Mouse (Mus musculus) gastrocnemius, adult 2 months (tissue): ENCODE results near the gene Golga1. TPM values are rescaled to one million over a fixed set of nuclear protein-coding genes. Genes with fewer than 3 reads are reported as not detected.

Experiments used
- DNase-seq: peaks from one replicate; pipeline ENCODE4 v3.0.0; 2022
- H3K27ac ChIP-seq: fragments of 200-600 bp; 2 replicates; pipeline ENCODE4 v1.8.1; 2022; ENCODE audit warnings: mild to moderate bottlenecking
- H3K4me3 ChIP-seq: fragments of 200-600 bp; 2 replicates; pipeline ENCODE4 v1.8.1; 2022; ENCODE audit warnings: mild to moderate bottlenecking, moderate library complexity
- CTCF ChIP-seq: fragments of 200-600 bp; IDR thresholded peaks from 2 replicates; pipeline ENCODE4 v1.8.1; 2022; ENCODE audit warnings: antibody characterized with exemption, mild to moderate bottlenecking, moderate library complexity
- intact Hi-C: fragments of 180-260 bp; cut with DNase I; formaldehyde crosslinking; loops from one replicate; pipeline ENCODE4 v1.15.1; 2025
- total RNA-seq, 2 experiments: library from RNA; stranded (reverse); gene quantifications; 2 replicates each; pipeline ENCODE4 v1.2.3; 2021

The Golga1 gene
- total RNA-seq, 2 experiments from 2014 or later = 12.9 to 13.9 TPM

DNA sequence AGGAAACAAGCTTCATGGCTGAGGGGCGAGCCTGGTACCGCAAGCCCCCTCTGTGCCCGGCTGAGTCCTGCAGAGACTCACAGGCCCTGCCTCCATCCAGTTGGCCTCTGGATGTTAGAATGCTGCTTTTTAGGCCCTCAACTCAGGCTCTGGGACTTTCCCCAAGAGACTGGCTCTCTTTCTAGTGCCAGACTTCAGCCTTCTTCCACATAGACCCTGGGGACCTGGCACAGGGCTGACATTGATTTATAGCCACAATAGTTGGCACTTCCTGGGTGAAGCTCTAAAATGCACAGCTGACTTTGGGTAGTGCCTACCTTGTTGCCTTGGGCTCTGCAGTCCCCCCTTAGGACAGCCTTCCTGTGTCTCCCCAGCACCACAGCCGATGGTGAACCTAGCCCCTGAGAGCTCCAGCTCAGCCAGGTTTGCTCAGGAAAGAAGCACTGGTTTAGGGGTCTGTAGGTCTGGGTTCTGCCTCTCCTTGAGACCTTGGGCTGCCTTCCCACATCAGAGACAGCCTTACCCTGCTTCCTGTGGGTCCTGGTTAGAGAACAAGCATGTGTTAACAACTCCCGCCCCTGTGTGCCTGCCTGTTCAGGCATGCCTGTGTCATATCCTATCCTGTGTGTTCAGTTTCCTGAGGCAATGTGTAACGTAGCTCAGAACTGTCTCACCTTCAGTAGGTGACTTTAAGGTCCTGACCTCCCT is 77.4 kb downstream of the Golga1 start:
- H3K27ac ChIP-seq = peak overlapping the region; percentile 60
- no peak for TF ChIP-seq CTCF
- no peak overlapping the region for H3K4me3 ChIP-seq
- intact Hi-C loops = no loop called here
- DNase-seq = peak; percentile 14

GRCm38 (mm10) chr2:38987371-38987770 is 78.0 kb downstream of the Golga1 start:
- Histone ChIP-seq H3K27ac (peak overlapping the region; percentile 60), H3K4me3 (no peak overlapping the region)
- intact Hi-C loops = no loop called here
- DNase-seq = peak; percentile 37
- TF ChIP-seq CTCF = no peak

DNA sequence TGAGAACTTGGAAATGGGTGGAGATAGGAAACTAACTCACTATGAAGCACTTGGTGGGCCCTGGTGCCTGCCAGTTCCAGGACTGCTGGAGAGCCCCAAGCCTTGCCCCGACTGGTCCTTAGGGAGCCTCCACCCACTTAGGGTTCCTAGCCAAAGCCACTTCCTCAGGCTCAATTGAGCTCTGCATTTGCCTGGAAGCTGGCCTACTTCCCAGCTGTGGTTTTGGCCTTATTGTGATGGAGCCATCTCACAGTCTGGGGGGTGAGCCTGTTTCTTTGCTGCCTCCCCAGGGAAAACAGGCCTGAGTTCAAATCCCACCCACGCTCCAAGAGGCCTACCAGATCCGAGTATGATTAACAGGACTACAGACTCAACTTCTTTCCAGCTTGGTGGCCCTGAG is 78.8 kb downstream of the Golga1 start:
- peak; percentile 79 for DNase-seq
- H3K4me3 ChIP-seq = no peak overlapping the region
- no peak for TF ChIP-seq CTCF
- intact Hi-C loops = no loop called here
- H3K27ac ChIP-seq = peak overlapping the region; percentile 60

DNA sequence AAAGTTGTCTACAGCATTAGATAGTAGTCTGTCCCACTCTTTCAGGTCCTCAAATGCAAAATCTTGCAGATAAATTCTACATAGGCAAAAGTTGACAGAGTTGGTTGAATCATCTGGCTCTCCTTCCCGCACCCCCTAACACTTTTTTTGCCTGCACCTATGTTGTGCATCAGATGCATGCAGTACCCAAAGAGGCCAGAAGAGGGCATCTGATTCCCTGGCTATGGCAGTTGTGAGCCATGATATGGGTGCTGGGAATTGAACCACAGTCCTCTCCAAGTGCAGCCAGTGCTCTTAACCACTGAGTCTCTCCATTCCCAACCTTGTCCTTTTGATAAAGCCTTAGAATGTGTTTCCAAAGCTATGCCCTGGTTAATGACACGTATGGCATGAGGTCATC is 81.9 kb downstream of the Golga1 start:
- intact Hi-C loops = no loop called here
- Histone ChIP-seq H3K27ac (no peak overlapping the region), H3K4me3 (no peak overlapping the region)
- peak; percentile 44; the same call in 1 of the 2 replicates for TF ChIP-seq CTCF
- DNase-seq = no peak

DNA sequence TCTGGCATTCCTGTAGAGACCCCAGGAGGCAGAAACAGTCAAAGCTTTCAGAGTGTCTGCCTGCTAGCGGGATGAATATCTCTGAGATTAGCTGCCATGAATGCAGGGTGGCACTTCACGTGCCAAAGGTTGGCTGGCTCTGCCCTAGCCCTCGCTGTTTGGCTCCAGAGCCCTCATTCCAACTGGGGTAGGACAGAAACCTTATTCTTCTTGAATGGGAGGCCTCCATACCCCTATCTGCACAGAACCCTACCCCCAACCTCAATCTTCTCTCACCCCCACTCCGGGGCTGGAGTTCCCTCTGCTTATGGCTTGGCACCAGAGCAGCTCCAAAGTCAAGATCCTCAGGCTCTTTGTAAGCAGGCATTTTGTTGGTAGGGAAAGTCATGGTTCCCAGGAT is 87.5 kb downstream of the Golga1 start:
- DNase-seq = no peak
- intact Hi-C loops = no loop called here
- Histone ChIP-seq H3K27ac (no peak overlapping the region), H3K4me3 (no peak overlapping the region)
- no peak for TF ChIP-seq CTCF

- intact Hi-C loops = no loop called here
- no peak for DNase-seq
- no peak overlapping the region for H3K4me3 ChIP-seq
- no peak for TF ChIP-seq CTCF
- no peak overlapping the region for H3K27ac ChIP-seq
Observed at GRCm38 (mm10) chr2:38975941-38976805, 89.2 kb downstream of the Golga1 start.

DNA sequence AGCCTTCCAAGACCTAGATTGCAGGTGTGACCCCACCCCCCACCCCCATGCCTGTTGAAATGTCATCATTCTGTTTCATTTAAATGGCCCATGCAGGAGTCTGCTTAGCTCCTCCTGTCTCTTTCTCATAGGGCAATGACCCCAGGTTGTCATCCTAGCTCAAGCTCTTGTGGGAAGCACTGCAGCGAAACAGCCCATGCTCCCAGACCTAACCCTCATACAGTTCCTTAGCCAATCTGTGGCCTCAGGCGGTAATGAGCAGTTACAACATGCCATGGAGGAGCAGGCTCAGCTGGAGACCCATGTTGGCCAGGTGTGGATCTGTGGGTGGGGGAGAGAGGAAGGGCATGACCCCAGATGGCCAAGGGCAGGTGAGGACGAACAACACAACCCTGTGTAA is 90.2 kb downstream of the Golga1 start:
- Histone ChIP-seq H3K27ac (no peak overlapping the region), H3K4me3 (no peak overlapping the region)
- intact Hi-C loops = no loop called here
- no peak for DNase-seq
- TF ChIP-seq CTCF = no peak

DNA sequence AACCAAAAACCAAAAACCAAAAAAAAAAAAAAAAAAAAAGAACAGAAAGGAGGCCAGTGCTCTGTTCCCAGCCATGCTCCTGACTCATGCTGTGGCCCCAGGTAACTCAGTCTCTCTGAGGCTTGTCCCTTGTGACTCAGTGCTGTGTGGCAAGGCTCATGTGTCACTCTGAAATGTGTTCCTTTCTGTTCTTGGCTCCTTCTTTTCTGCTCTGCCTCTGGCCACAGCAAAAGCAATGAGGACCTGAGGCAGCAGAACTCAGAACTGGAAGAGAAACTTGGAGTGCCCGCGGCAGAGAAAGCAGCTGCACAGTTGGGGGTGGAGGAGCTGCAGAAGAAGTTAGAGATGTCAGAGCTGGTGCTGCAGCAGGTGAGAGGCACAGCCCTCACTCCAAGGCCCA is 91.2 kb downstream of the Golga1 start:
- no peak overlapping the region; the same call in 1 of the 2 replicates for H3K27ac ChIP-seq
- intact Hi-C loops = no loop called here
- no peak for TF ChIP-seq CTCF
- no peak overlapping the region for H3K4me3 ChIP-seq
- no peak for DNase-seq

DNA sequence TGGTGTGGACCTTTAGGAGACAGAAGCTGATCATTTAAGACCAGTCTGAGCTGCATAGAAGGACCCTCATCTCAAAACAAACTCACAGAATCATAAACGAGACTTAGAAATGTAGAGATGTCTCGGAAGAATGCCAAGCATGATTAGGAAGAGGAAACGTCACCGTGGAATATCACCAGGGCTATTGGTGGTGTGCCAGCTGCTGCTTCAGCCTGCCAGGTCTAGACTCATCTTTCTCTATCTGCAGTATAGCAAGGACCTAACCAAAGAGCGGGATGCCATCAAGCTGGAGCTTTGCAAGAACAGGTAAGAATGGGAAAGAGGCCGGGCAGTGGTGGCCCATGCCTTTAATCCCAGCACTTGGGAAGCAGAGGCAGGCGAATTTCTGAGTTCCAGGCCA is 91.6 kb downstream of the Golga1 start:
- H3K4me3 ChIP-seq = no peak overlapping the region
- intact Hi-C loops = no loop called here
- TF ChIP-seq CTCF = no peak
- H3K27ac ChIP-seq = no peak overlapping the region; the same call in 1 of the 2 replicates
- DNase-seq = no peak

GRCm38 (mm10) chr2:38973223-38973622 is 92.1 kb downstream of the Golga1 start:
- Histone ChIP-seq H3K4me3 (no peak overlapping the region), H3K27ac (peak overlapping the region; percentile 38; the same call in 1 of the 2 replicates)
- intact Hi-C loops = no loop called here
- peak; percentile 7; the same call in 1 of the 2 replicates for TF ChIP-seq CTCF
- no peak for DNase-seq

GRCm38 (mm10) chr2:38970057-38970456 is 95.3 kb downstream of the Golga1 start:
- TF ChIP-seq CTCF = no peak
- no peak for DNase-seq
- H3K27ac ChIP-seq = no peak overlapping the region
- intact Hi-C loops = no loop called here
- H3K4me3 ChIP-seq = no peak overlapping the region

DNA sequence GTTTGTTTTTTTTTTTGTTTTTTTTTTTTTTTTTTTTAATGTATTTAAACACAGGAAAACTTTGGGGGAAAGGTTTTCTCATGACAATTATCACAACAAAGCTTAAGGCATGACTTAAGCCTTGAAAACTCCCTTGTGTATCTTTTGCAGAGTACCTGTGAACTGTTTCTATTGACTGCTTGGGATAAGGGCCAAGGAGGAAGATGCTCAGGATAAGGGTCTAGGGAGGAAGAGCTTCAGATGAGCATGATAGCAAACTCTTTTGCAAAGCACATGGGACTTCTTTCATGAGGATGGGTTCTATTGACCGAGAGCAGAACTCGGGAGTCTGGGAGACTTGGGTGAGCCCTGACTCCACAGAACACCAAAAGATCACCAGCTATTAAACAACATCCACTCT is 95.7 kb downstream of the Golga1 start:
- no peak overlapping the region for H3K27ac ChIP-seq
- H3K4me3 ChIP-seq = no peak overlapping the region
- no peak for DNase-seq
- TF ChIP-seq CTCF = no peak
- intact Hi-C loops = no loop called here

Other genes starting within 250 kb of the Golga1 start
- 1 to 10 TPM; 3.4 to 4.8 TPM for gene Nr6a1, start 137.9 kb downstream of the Golga1 start, total RNA-seq
- gene Olfml2a, start 133.6 kb downstream of the Golga1 start, total RNA-seq = 1 to 10 TPM; 4.2 to 6.6 TPM
- gene Wdr38, start 68.1 kb downstream of the Golga1 start, total RNA-seq = under 1 TPM in 1 of 2 experiments, not detected in 1; 0.08 TPM
- gene Arpc5l, start 60.2 kb downstream of the Golga1 start, total RNA-seq = 100 to 1,000 TPM; 109 to 118 TPM
- gene Rpl35, start 59.9 kb downstream of the Golga1 start, total RNA-seq = 100 to 1,000 TPM; 264 to 300 TPM
- 1 to 10 TPM; 2.7 to 3.0 TPM for gene Scai, start 125.2 kb upstream of the Golga1 start, total RNA-seq
- 10 to 100 TPM; 58.7 to 68.5 TPM for gene Ppp6c, start 160.9 kb upstream of the Golga1 start, total RNA-seq